Mouse (Mus musculus) stomach, postnatal 0 days (tissue): ENCODE measurements at regions not wholly inside any gene's neighbourhood (a gene's known extent, or its start where the extent isn't known, plus 50 kb on each side); places are given as distances from the start of the nearest gene placed in this dataset.

Experiments used
- ATAC-seq: fragments of 200-750 bp; cut with Nextera tagmentation; 2 replicates; pipeline ENCODE4 v1.8.0; 2017; ENCODE audit not compliant: low FRiP score, low TSS enrichment
- DNase-seq: peaks from one replicate; pipeline ENCODE4 v3.0.0-alpha.2; 2016; ENCODE audit warnings: low spot score
- H3K27ac ChIP-seq: fragments of 300-500 bp; sonication (generic); replicated peaks from 2 replicates; pipeline ENCODE4 v1.5.1; 2014; ENCODE audit warnings: mild to moderate bottlenecking, control low read depth
- H3K27me3 ChIP-seq: fragments of 300-500 bp; sonication (generic); 2 replicates; pipeline ENCODE4 v1.6.1; 2014; ENCODE audit warnings: low read length; ENCODE audit not compliant: control insufficient read depth, insufficient read depth
- H3K36me3 ChIP-seq: fragments of 300-500 bp; sonication (generic); 2 replicates; pipeline ENCODE4 v1.6.1; 2014; ENCODE audit warnings: low read length, mixed read lengths; ENCODE audit not compliant: control insufficient read depth, insufficient read depth
- H3K4me1 ChIP-seq: fragments of 300-500 bp; sonication (generic); replicated peaks from 2 replicates; pipeline ENCODE4 v1.6.1; 2014; ENCODE audit warnings: antibody characterized with exemption; ENCODE audit not compliant: control insufficient read depth, insufficient read depth
- H3K4me2 ChIP-seq: fragments of 300-500 bp; sonication (generic); replicated peaks from 2 replicates; pipeline ENCODE4 v1.6.1; 2014; ENCODE audit warnings: low read depth, mild to moderate bottlenecking, control low read depth, moderate library complexity
- H3K4me3 ChIP-seq: fragments of 300-500 bp; sonication (generic); 2 replicates; pipeline ENCODE4 v1.5.1; 2014; ENCODE audit warnings: low read depth, low read length, control low read depth
- H3K9ac ChIP-seq: fragments of 300-500 bp; sonication (generic); 2 replicates; pipeline ENCODE4 v1.6.1; 2014; ENCODE audit warnings: mild to moderate bottlenecking, low read length, control low read depth, mixed read lengths
- H3K9me3 ChIP-seq: fragments of 300-500 bp; sonication (generic); 2 replicates; pipeline ENCODE4 v1.6.1; 2016; ENCODE audit warnings: low read length; ENCODE audit not compliant: control insufficient read depth
- CTCF ChIP-seq: IDR thresholded peaks from 2 replicates; pipeline ENCODE4 v1.5.1; 2016; ENCODE audit warnings: antibody characterized with exemption, low read depth, mild to moderate bottlenecking, moderate library complexity
- EP300 ChIP-seq: optimal IDR thresholded peaks from 2 replicates; pipeline ENCODE3; 2016; ENCODE audit warnings: antibody characterized with exemption
- WGBS: fragments of 180-500 bp; shearing (Covaris S2); extraction: QIAGEN DNeasy Blood & Tissue Kit; methylation state at CpG from one replicate; pipeline ENCODE4 v1.1.7; 2014; 5-methylcytosine and 5-hydroxymethylcytosine counted together

DNA sequence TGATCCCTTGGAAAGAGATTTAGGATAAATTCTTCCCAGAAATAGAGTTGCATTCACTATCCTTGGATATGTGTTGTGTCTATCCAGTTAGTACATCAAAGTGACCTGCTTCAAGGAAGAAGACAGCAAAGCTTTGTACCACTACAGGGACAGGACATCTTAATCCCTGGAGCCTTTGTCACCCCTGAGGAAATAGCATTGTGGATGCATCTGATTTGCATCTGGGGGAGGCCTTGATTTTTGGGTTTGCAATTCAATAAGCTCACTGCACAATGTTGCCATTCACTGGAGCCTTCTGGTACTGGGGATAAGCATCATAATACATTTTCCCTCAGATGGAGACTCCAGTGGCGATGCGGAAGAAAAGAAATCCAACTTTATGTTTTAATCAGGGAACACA is 229.2 kb upstream of the Dcn start:
- DNase-seq (no peak), ATAC-seq (no peak)
- Histone ChIP-seq H3K27ac (no peak overlapping the region), H3K9me3 (no peaks in the 10 kb centered on the region), H3K36me3 (no peaks in the 10 kb centered on the region), H3K4me2 (no peak overlapping the region), H3K9ac (no peak overlapping the region), H3K4me3 (no peak overlapping the region), H3K4me1 (no peaks in the 10 kb centered on the region), H3K27me3 (no peaks in the 10 kb centered on the region)
- TF ChIP-seq CTCF (no peak), EP300 (no peak)
- WGBS, result 88% methylated on average over 2 of the region's 2 CpGs

DNA sequence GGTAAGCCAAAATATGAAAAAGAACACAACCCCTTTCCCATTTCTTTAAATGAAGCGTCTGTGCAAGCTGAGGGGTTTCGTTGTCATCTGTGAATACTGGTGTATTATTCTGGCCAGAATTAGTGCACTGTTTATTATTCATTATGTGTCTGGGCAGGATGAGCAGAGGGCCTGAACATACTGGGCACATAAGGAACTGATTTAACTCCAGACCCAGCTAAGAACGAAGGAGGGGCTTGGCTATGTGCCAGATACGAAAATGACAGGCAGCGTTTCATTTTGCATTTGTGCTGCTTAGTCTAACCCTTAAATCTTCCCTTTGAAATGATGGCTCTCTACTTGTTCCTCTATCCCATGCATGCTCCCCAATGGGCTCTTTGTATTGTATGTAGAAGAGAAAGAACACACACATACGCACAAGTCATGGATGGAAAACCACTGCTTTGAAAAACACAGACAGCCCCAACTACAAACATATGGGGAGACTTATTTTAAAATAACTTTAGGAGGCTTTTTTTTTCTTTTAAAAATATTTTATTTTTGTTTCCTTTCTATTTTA is 213.4 kb upstream of the Dcn start:
- no peaks in the 10 kb centered on the region for H3K4me1 ChIP-seq
- H3K4me3 ChIP-seq, result no peak overlapping the region
- no peaks in the 10 kb centered on the region for H3K9me3 ChIP-seq
- no peaks in the 10 kb centered on the region for H3K36me3 ChIP-seq
- TF ChIP-seq CTCF, result no peak
- TF ChIP-seq EP300, result no peak
- H3K27ac ChIP-seq, result no peak overlapping the region
- no peak overlapping the region for H3K4me2 ChIP-seq
- no peaks in the 10 kb centered on the region for H3K27me3 ChIP-seq
- 60% methylated on average over 6 of the region's 6 CpGs for WGBS
- no peak overlapping the region for H3K9ac ChIP-seq
- ATAC-seq (no peak), DNase-seq (no peak)

DNA sequence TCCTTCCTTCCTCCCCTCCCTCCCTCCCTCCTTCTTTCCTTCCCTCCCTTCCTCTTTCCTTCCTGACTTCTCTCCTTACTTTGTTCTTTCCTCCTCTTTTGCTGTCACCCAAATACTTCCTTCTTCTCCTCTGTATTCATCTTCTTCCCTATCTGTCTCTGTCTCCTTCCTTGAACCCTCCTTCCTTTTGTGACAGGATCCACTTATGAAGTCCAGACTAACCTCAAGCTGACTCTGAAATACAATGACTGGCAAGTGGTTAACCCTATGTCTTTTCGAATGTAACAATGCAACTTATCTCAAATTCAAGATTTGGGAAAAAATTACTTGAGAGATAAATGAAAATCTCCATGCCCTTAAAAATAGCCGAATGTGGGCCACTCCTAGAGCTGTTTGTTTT is 197.0 kb upstream of the Dcn start:
- Histone ChIP-seq H3K27ac (no peak overlapping the region), H3K9me3 (no peaks in the 10 kb centered on the region), H3K9ac (no peak overlapping the region), H3K36me3 (no peaks in the 10 kb centered on the region), H3K4me2 (no peak overlapping the region), H3K4me3 (no peak overlapping the region), H3K4me1 (no peaks in the 10 kb centered on the region), H3K27me3 (no peaks in the 10 kb centered on the region)
- DNase-seq (no peak), ATAC-seq (no peak)
- TF ChIP-seq CTCF, result no peak
- no peak for TF ChIP-seq EP300
- WGBS, result 62% methylated on average over 2 of the region's 2 CpGs

DNA sequence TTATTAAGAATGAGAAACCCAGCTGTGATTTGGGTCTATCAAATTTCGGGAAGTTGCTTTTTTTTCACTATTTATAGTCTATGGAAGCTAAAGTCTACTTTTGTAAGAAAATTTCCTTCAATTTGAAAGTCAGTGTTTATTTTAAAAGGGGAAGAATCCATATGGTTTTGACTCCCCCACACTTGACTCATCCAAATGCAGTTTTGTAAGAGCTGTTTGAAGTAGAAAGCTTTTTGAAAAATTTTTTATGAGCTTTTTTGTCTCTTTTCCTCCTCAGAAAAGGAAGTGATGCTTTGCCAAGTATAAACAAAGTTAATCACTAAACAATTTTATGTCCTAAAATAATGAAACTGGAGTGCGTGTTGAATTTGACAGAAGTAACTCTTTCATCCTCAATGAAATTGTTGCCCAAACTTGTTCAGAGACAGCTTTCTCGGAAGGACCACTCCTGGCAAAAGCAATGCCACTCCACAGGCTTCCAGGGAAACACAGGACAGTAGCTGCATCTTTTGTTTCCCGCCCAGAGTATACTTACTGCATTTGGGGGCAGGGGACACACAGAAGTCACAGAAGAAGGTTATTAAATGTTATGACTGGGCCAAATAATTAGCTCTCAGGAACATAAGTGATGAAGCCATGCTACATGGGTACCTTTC is 196.4 kb upstream of the Dcn start:
- Histone ChIP-seq H3K9me3 (no peaks in the 10 kb centered on the region), H3K36me3 (no peaks in the 10 kb centered on the region), H3K4me3 (no peak overlapping the region), H3K4me2 (no peak overlapping the region), H3K27me3 (no peaks in the 10 kb centered on the region), H3K4me1 (no peaks in the 10 kb centered on the region), H3K9ac (no peak overlapping the region), H3K27ac (no peak overlapping the region)
- DNase-seq (no peak), ATAC-seq (no peak)
- TF ChIP-seq EP300 (no peak), CTCF (no peak)
- WGBS, result 35% methylated on average over 4 of the region's 4 CpGs

DNA sequence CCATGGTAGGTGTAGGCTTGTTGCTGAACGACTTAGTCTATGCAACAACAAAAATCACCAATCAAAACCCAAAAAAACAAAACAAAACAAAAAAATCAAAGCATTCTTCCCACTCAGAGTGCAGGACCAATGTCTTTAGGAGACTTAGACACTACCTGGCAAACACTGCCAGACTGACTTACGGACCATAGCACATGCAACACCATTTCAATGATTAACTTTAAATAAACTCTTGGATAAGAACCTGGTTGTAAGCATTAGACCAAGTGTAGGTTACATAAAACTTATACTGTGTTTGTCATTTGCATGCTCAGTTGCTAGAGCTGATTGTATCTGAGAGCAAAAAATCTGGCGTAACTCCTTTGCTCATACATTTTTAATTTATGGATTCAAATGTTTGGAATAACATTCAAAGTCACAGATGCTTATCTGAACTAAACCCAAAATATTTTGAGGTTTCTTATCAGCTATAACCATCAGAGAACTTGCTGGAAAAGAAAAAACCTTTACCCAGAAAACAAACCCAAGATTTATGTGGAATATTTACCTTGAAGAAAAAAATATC is 174.5 kb upstream of the Dcn start:
- H3K4me1 ChIP-seq, result no peaks in the 10 kb centered on the region
- DNase-seq (no peak), ATAC-seq (no peak)
- no peaks in the 10 kb centered on the region for H3K36me3 ChIP-seq
- no peak overlapping the region for H3K4me2 ChIP-seq
- no peaks in the 10 kb centered on the region for H3K9me3 ChIP-seq
- H3K27ac ChIP-seq, result no peak overlapping the region
- TF ChIP-seq EP300 (no peak), CTCF (no peak)
- no peak overlapping the region for H3K9ac ChIP-seq
- H3K4me3 ChIP-seq, result no peak overlapping the region
- 51% methylated on average over 3 of the region's 3 CpGs for WGBS
- no peaks in the 10 kb centered on the region for H3K27me3 ChIP-seq

DNA sequence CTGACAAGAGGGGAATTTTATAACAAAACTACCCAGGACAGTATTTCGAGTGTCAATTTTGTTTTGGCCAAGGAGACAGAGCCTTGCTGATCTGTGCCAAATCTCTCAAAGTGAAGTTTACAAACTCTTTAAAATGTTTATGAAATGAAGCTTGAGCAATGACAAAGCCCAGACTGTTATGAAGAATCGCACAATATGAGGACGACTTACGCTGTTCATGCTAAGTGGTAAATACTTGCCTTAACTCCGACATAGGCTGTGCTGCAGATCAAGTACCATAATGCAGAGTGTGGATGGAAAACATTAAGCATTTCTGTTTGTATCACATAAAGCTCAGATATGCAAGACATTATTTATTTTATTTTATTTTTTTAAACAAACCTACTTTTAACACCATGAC is 169.8 kb upstream of the Dcn start:
- DNase-seq (no peak), ATAC-seq (no peak)
- Histone ChIP-seq H3K4me2 (no peak overlapping the region), H3K27me3 (no peaks in the 10 kb centered on the region), H3K36me3 (no peaks in the 10 kb centered on the region), H3K9me3 (no peaks in the 10 kb centered on the region), H3K4me3 (no peak overlapping the region), H3K9ac (no peak overlapping the region), H3K4me1 (no peaks in the 10 kb centered on the region), H3K27ac (no peak overlapping the region)
- WGBS, result 46% methylated on average over 5 of the region's 5 CpGs
- no peak for TF ChIP-seq EP300
- no peak for TF ChIP-seq CTCF
